Mouse (Mus musculus) kidney, adult 9 months (tissue): Measurements from ENCODE around the gene Kctd19.

Source experiments
- DNase-seq: peaks from one replicate; pipeline ENCODE4 v3.0.0; 2022

Gene Kctd19

DNA sequence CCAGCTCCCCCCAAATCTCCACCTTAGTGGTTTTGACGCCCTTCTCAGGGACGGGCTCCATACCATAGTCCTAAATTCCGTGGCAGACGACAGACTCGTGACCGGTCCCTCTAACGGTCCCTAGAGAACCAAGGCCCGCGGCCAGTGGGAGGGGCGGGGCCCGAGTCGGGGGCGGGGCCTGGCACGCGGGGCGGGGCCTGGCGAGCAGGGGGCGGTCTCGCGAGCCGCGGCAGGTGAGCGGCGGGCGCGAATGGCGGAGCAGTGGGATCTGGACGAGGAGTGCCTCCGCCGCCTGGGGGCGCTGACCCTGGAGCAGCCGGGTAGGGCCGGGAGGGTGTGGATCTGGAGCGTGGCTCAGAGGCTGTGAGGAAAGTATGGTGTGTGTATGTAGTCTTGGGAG is at the start of gene Kctd19, which contains the start of gene Lrrc36:
Kctd19 (minus strand) TSS at position 112 of the 400 bp plus-strand sequence.
Lrrc36 (plus strand) TSS at position 181 of the 400 bp plus-strand sequence.
- DNase-seq = peak; percentile 36

DNA sequence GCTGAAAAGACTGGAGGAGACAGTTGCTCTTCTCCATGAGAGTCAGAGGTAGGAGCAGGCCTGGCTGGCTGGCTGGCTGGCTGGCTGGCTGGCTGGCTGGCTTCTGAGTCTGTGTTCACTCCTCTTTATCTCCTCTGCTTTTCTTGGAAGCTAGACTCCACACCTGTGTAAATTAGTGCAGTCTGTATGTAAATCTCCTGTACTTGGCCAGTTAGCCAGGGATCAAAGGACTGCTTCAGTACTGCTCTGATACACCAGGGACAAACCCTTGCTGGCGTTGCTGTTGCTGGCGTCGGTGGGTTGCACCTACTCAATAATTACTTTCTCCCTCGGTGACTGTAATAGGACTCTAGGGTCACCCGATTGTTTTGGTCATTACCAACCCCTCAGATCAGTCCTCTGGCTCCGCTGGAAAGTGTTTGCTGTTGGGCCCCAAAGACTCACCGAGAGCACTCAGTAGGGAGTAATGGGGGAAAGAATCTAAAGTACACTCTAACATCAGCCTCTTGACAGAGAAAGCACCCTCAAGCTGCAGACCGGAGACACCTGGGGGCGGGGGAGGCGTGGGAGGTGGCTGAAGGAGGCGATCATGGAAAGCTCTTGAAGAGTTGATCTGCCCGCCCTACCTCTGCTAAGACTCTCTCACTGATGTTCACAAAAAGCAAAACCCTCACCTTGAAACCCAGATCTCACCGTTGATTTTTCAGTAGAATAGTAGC is 47.9 kb upstream of the Kctd19 start:
- DNase-seq = no peak

DNA sequence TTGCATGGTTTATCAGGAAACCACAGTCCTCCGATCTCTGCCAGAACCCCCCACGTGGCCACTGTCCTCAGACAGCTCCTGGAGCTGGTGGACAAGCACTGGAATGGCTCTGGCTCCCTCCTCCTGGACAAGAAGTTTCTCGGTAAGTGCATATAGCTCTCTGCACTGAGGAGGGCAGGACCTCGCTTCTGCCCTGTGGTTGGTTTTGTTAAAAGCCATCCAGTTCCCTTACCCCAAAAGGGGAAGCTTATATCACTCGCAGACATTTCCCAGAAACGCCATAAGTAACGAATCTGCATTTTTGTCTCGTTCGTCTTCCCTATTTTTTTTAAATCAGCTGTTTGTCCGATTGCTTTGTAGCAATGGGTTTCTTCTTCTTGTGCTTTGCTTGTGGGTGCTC is 41.9 kb upstream of the Kctd19 start:
- DNase-seq = no peak

DNA sequence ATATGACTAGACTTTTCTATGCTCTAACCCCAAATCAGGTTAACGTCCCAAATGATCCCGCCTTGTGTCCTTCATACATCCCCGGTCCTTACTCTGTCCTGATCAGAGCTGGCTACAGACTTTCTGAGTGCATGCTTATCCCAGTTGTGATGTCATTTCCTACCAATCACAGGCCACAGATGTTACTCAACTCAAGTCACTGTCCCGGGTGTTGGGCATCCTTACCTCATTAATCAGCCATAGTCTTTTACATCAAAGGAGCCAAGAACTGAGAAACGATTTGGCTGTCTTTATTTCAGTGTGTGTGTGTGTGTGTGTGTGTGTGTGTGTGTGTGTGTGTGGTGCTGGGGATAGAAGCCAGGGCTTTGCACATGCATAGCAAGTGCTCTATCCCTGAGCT is 40.8 kb upstream of the Kctd19 start:
- no peak for DNase-seq

DNA sequence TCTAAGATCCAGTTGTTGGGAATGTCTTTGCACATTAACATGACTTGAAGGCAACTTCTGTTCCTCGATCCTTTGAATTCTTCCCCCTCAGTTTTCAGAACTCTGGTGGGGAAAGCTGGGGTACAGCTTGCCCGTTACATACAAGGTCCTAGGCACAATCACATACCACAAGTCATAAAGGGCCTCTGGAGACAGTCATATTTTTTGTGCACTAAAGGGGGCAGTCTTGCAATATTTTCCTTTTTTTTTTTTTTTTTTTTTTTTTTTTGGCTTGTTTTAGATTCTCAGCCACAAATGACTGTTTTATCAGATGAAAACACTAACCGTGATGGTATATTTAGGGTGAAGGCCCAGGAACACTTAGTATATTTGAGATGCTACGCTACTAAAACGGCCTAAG is 40.0 kb upstream of the Kctd19 start:
- no peak for DNase-seq

DNA sequence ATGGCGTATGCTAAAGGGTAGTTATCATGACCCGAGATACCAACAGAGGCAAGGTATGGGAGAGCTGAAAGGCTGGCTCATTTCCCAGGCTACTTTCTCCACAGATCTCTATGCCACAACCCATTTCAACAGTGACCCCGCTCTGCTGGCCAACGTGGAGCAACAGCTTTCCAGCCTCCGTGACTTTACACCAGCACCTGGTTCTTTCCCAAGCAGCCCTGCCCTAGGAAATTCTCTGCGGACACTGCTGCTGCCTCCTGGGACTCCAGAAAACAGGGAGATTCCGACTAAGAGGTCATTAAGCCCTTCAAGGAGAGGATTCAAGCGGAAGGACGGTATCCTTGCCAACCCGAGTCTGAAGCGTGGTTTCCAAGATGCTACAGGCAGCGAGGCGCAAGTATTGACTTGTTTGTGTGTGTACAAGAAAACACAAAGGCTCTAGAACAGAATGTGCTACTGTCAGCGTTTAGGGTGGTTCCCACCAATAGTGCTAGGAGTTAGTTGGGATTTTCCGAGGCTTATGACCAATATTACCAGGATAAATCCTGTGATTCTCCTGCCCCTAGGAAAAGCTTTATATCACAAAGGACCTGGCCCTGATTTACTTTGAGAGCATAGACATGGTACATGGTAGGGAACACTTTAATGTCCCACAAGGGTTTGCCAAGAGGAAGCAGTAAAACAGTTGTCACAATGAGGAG is 38.8 kb upstream of the Kctd19 start:
- no peak for DNase-seq

DNA sequence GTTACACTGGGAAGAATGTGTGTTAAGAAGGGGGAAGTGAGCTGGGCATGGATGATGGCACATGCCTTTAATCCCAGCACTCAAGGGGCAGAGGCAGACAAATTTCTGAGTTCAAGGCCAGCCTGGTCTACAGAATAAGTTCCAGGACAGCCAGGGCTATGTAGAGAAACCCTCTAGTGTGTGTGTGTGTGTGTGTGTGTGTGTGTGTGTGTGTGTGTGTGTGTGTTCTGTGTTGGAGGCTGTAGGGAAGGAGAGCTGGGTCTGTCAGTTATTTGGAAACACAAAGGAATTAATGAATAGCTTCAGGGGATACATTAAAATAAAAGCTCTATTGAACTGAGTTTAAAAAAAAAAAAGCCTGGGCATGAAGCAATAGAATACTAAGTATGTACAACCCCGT is 37.7 kb upstream of the Kctd19 start:
- no peak for DNase-seq

DNA sequence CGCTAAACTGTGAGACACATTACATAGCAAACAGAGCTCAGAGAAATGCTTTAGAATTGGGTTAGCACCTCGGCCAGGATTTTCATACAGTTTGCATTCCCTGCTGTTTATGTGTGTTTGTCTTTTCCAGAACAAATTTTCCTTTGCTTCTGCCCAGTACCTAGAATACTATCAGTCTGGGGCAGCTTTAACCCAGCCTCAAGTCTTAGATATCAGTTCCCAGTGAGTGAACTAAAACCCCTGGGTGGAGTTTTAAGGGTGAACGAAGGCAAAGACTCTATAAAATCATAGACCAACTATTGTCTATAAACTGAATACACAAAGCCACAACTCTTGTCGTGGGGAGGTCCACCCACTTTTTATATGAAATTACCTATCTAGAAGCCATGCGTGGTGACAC is 35.3 kb upstream of the Kctd19 start:
- no peak for DNase-seq

DNA sequence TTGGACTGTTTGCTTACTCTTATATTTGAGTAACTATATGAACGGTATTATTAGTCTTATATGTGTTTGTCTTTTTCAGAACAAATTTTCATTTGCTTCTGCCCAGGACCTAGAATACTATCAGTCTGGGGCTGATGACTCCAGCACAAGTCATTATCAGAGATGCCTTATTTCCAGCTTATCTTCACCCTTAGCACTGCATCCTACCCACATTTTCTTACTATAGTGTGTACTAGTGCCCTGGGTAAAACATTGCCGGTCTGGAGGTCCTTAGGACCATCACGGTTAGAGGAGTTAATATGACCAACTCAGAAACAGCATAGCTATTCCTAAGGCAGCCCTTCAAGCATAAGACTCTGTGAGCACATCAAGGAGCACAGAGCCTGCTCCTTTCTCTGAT is 34.9 kb upstream of the Kctd19 start:
- no peak for DNase-seq

DNA sequence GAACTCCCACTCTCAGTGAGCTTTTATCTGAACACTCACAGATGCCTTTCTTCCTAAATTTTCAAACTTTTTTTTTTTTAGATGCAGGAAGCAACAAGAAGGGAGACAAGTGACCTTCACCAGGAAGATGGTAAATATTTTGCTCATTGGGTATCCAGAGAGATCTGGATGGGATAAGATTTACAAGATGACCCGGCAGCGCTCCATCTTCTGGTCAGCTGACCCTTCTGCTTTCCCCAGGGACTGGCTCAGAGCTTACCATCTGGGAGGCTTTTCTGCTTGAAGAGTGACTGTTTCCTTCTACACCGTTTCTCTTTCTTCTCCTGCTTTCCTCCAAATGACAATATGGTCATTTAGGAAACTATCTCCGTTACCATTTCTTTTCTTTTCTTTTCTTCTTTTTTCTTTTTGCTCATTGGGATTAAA is 32.8 kb upstream of the Kctd19 start:
- peak; percentile 12 for DNase-seq

DNA sequence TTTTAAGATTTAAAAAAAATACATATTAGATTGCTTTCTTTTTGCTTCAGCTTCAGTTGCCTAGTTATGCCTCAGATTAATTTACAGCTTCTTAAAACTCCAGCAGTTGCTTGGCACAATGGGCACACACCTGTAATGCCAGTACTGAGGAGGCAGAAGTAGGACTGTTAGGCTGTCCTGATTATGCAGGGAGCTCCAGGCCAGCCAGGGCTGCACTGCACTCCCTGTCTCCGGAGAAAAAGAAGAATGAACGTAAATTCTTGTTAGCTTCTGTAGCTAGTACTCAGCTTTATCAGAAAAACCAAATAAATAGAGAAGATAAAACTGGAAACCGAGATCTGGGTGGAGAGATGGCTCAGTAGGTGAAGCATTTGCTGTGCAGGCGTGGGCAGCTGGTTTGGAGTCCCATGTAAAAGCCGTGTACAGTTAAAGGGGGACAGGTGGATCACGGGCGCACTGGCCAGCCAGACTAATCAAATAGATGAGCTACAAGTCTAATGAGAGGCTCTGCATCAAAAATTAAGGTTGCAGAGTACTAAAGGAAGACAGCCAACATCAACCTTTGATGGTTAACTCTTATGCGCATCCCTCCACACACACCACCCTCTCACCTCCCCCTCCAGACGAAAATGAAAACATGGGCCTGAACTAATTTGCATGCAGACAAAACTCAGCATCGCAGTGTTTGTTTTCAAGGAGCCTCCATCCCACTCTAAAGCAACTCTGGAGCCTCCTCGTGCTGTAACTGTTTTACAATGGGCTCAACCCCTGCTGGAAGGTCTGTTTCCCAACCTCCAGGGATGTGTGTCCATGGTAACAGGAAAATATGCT is 32.2 kb upstream of the Kctd19 start:
- DNase-seq = no peak

DNA sequence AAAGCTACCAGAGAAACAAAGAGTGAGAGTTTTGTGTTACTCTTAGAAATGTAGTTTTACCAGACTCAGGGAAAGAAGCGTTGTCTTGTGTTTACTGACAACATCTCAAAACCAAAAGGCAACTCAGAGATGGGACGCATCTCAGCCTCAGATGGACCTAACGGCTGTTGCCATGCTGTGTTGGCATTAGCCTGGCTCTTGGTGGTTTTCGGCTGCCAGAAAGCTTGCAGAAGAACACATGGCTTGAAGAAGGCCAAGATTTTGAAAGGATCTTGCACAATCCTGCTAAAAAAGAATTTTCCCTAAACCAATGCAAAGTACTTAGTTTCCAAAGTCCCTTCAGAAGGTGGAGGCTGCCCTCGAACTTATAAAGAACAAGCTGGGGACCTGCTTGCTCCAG is 29.4 kb upstream of the Kctd19 start:
- DNase-seq = no peak

DNA sequence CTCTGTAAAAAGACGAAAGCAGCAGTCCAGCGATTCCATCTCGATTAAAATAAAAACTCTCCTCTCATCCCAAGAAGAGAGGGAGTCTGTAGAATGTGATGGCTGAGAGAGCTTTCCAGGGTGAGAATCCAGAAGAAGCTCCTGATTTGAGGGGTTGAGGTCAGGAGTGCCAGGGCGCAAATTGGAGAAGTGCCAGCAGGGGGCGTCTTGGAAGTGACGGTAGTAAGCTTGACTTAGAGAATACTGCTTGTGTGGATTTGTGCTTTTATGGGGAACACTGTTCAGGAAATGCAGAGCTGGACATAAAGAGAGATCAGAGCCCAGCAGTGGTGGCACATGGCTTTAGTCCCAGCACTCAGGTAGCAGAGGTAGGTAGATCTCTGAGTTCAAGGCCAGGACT is 28.1 kb upstream of the Kctd19 start:
- peak; percentile 24 for DNase-seq

DNA sequence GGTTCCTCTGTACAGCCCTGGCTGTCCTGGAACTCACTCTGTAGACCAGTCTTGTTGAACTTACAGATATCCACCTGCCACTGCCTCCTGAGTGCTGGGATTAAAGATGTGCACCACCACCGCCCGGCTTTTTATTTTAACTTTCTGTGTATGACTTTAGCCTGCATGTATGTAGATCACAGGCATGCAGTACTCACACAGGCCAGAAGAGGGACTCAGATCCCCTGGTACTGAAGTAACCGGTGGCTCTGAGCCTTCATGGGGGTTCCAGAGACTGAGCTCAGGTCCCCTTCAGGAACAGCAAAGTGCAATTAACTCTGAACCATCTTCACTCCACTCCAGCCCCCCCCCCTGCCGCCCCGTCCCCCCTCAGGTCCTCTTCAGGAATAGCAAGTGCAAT is 25.6 kb upstream of the Kctd19 start:
- DNase-seq = peak; percentile 43

DNA sequence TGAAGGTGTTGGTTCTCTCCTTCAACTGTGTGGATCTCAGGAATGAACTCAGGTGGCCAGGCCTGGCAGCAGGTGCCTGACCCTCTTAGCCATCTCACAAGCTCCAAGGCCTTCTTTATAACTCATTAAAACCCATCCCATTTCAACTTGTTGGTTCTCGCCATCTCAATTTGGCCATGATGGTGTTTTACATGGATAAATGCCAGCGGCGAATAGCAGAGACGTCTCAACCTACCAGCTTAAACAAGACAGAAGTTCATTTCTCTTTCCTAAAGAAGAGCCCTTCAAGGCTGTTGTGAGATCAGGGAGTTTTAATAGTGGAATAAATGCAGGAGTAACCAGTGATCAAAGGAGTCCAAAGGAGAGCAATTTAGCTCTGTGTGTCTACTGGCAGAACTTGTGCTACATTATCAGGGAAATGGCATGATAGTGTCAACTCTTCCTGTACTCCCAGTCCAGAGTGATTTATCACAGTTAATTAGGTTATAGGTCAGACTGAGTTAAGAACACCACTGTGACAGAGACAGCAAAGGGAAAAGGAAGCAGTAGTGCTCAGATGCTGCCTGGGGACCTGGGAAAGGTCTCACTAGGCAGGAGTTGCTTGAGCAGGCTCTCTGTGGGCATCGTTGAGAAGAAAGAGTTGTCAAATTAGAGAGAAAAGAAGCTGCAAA is 23.9 kb upstream of the Kctd19 start:
- DNase-seq = no peak

DNA sequence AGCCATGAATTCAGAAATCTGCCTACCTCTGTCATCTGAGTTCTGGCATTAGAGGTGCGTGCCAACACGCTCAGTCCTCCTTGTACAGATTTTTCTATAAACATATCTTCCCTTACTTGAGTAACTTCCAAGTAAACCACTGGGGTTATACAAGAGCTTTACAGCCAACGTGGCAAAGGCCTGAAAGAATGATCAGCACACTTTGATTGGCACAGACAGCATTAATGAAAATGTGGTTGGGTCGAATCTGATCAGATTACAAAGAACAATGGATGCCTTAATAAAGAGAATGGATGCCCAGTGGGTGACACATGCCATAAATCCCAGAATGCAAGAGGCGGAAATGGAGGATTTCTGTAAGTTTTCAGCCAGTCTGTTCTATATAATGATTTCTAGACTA is 22.9 kb upstream of the Kctd19 start:
- no peak for DNase-seq

DNA sequence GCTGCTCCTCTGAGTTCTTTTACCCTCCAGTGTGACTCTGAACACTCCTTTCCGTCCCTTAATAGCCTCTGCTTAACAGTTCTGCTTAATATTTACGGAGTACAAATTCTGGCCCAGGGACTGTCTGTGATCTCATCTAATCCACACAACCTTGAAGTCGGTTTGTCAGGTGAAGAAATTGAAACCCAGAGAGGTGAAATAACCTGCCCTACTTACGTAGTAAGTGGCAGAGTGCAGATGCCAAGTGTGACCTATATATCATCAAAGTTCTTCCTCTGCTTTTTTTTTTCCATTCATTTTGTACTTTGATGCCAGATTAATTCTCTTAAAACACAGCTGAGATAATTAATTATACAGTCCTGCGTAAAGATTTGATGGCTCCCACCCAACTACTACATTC is 20.8 kb upstream of the Kctd19 start:
- DNase-seq = no peak

DNA sequence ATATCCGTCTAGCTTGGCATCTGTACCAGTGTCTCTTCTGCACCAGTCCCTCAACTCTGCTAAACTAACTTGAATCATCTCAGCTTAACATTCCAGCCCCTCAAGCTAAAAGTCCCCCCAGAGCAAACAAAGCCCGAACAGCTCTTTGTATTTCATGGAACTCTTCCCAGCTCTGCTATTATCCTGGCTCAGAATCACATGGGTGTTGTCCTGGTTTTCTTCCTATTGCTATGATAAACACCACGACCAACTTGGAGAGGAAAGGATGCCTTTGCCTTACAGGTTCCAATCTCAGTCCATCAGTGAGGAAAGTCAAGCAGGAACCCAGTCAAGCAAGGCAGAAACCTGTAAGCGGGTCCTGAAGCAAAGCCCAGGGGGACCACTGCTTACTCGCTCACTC is 20.2 kb upstream of the Kctd19 start:
- DNase-seq = no peak

DNA sequence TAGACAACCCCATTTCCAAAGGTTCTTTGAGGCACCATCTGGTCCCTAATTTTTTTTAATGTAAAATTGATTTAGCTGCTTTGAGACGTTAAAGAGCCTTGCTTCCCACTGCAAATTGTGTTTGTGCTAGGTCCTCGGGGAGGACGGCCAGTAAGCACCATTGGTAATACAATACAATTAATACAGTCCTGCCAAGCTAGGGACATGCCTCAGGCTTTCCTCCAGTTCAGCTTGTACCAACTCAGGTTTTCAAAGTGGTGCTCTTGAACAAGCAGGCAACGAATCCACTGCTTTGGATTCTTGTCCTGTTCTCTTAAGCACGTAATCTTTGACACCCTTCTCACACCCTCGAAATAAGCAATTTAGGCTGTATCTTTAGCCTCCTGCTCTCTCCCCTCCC is 19.7 kb upstream of the Kctd19 start:
- no peak for DNase-seq

DNA sequence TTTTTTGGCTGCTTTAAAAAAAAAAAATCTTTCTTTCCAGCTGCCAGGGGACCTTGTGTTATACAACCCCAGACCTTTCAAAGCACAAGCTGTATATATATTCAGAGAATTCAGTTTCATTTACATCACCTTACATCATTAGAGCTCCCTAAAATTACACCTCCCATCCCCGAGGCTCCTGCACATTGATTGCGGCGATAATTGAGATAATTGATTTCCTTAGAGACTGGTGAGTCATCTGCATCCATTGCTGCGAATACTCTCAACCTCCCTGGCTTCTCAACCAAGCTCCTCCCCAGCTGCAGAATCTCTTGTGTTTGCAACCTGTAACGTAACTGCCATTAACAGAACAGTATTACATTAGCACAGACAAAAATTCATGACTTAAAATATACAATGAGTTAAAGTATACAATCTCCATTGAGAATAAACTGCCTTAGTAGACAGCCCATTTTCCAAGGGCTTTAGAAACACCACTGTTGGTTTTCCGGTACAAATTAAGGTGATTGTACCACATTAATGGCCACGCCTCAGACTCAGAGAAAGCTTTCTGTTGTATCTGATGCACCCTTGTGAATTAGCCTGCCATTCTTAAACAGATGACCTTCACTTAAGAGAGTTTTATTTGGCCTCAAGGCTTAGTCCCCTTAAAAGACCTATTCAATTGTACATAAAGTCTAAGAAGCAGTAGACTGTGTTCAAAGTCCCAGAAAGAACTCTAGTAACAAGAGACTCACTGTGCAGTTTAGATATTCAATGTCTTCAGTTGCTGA is 18.6 kb upstream of the Kctd19 start:
- no peak for DNase-seq

DNA sequence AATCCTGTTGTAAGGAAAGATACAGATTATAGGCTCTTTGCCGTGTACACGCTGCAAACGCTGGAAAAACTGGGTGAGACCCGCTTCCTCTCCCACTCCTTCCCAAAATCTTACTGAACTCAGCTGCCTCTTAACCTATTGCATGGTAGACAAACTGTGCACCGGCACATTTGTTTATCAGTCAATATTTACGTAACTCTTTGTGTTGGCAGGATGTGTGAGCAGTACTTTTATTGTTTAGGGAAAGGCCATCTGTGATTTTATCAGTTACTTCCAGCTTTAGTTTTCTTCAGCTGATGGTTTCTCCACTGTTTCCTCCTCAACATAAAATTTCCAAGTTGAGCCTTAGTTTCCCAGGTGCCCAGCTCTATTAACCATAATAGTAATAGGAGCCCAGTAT is 13.6 kb upstream of the Kctd19 start:
- DNase-seq = no peak

DNA sequence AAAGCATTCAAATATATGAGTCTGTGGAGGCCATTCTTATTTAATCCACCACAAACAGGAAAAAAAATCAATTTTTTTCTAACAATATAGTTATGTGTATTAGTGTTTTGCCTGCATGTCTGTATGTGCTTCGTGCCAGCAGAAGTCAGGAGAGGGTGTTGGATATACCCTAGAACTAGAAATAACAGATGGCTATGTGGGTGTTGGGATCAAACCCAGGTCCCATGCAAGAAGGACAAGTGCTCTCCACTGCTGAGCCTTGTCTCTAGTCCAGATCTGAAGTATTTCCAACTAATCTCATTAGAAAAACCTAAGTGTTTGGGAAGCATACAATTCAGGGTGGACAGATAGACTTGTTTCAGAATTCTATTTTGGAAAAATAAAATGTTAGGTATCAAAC is 8.7 kb upstream of the Kctd19 start:
- DNase-seq = no peak
